Mouse (Mus musculus): ENCODE results near the gene Disc1. TPM values are rescaled to one million over a fixed set of nuclear protein-coding genes. Genes with fewer than 3 reads are reported as not detected.

The Disc1 gene
- polyA plus RNA-seq, 1 experiment, result 0.12 TPM

- Histone ChIP-seq H3K4me3 (ENCODE audit: insufficient read depth, poor library complexity, severe bottlenecking) (no peak overlapping the region), H3K36me3 (ENCODE audit: control insufficient read depth, insufficient read depth) (no peaks in the 10 kb centered on the region), H3ac (ENCODE audit: control insufficient read depth, insufficient read length, low read depth) (no peak overlapping the region), H3K79me2 (ENCODE audit: control insufficient read depth, insufficient read depth) (no peaks in the 10 kb centered on the region), H3K27me3 (ENCODE audit: control insufficient read depth, insufficient read depth, insufficient read length) (no peaks in the 10 kb centered on the region), H3K79me3 (ENCODE audit: low read depth) (no peaks in the 10 kb centered on the region)
- TF ChIP-seq MAX (IDR thresholded peaks at IDR 0.05), result no peak
- no peak for TF ChIP-seq USF1 (IDR thresholded peaks at IDR 0.05; ENCODE audit: low read depth)
- no peak for TF ChIP-seq CTCF (IDR thresholded peaks at IDR 0.05; ENCODE audit: control insufficient read depth, insufficient read depth, insufficient read length)
- TF ChIP-seq CEBPB (IDR thresholded peaks at IDR 0.05; ENCODE audit: low read depth), result no peak
- no peak for TF ChIP-seq MYOG (IDR thresholded peaks at IDR 0.05; ENCODE audit: control insufficient read depth, extremely low read depth, insufficient read length)
- no peak for TF ChIP-seq FOSL1 (IDR thresholded peaks at IDR 0.05; ENCODE audit: insufficient read depth, low read length, poor library complexity, severe bottlenecking)
- no peak for TF ChIP-seq MYOD1 (IDR thresholded peaks at IDR 0.05; ENCODE audit: control insufficient read depth, insufficient read length, low read depth)
These were observed 256.0 kb downstream of the Disc1 start for GRCm38 (mm10) chr8:125309985-125310384.

Small RNA genes within 50 kb of the gene (microRNA-seq; reads per million reads assigned to microRNA genes)
- not detected for gene Gm22197 (ENCODE audit: borderline microRNAs expressed)

Other genes starting within 250 kb of the Disc1 start
- gene Gnpat, start 191.2 kb upstream of the Disc1 start, polyA plus RNA-seq (2012; fragmentation: generic; extraction: Trizol), result 59.9 TPM
- 27.9 TPM for gene 2810004N23Rik, start 191.1 kb upstream of the Disc1 start, polyA plus RNA-seq (2012; fragmentation: generic; extraction: Trizol)
- 10.7 TPM for gene Exoc8, start 156.5 kb upstream of the Disc1 start, polyA plus RNA-seq (2012; fragmentation: generic; extraction: Trizol)
- 9.1 TPM for gene Sprtn, start 156.3 kb upstream of the Disc1 start, polyA plus RNA-seq (2012; fragmentation: generic; extraction: Trizol)
- 29.7 TPM for gene Egln1, start 104.9 kb upstream of the Disc1 start, polyA plus RNA-seq (2012; fragmentation: generic; extraction: Trizol)
- gene Tsnax, start 41.2 kb upstream of the Disc1 start, polyA plus RNA-seq (2012; fragmentation: generic; extraction: Trizol), result 50.9 TPM